Mouse (Mus musculus): ENCODE results near the gene Slc36a1.

Slc36a1 gene

DNA sequence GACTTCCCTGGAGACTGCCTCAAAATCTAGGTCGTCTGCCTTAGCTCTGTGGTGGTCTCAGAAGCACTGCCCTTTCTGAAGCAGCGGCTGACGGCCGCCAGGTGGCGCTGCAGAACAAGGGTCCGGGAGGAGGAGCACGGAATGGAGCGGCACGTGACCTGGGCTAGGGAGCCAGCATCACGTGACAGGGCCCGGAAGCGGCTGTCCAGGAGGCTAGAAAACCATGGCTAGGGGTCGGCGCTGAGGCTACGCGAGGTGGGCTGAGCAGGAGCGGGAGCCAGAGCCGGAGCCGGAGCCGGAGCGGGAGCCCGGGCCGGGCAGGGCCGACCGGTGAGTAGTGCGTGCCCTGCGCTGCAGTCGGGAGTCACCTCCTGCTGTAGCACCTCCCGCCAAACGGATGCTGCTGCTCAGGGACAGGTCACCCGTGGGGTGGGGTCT, at the start of gene Slc36a1:
TSS of gene Slc36a1 (plus strand) at position 192 of the 438 bp plus-strand sequence.
- in situ Hi-C loops (cut with MboI): no loop called here

DNA sequence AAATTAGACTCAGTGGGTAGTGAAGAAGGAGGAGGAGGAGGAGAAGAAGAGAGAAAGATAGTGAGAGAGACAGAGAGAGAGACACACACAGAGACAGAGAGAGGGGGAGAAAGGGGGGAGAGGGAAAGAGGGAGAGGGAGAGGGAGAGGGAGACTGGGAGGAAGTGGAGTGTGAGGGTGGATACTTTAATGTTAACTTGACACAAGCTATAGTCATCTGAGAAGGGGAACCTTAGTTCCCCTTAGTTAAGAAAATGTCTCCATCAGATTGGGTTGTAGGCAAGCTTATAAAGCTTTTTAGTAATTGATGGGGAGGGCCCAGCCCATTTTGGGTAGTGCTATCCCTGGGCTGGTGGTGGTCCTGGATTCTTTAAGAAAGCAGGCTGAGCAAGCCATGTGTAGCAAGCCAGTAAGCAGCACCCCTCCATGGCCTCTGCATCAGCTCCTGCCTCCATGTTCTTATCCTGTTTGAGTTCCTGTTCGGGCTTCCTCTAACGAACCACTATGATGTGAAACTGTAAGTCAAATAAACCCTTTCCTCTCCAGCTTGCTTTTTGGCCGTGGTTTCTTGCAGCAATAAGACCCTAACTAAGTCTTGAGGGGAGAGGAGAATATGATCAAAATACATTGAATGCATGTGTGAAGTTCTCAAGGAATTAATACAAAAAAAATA, 49.6 kb upstream of the Slc36a1 start:
- in situ Hi-C loops (cut with MboI): loop anchor here (5.0 kb wide), 1 partner anchor 112 kb away; no protein-coding TSS in a partner anchor

DNA sequence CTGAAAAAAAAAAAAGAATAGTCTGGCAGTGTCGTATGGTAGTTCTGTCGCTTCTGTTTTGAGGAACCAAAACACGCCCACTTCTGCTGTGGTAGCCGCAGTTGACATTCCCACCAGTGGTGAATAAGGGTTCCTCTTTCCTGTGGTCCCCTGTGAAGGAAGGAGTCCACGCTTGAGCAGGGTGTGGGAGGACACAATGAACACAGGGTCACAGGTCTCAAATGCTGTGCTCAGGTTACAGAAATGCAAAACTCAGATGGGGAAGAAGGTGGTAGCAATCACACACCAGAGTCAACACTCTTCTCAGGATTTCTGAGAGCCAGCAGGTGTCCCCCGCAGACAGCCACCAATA, 49.1 kb upstream of the Slc36a1 start:
- in situ Hi-C loops (cut with MboI): loop anchor here (5.0 kb wide), 1 partner anchor 113 kb away; no protein-coding TSS in a partner anchor

DNA sequence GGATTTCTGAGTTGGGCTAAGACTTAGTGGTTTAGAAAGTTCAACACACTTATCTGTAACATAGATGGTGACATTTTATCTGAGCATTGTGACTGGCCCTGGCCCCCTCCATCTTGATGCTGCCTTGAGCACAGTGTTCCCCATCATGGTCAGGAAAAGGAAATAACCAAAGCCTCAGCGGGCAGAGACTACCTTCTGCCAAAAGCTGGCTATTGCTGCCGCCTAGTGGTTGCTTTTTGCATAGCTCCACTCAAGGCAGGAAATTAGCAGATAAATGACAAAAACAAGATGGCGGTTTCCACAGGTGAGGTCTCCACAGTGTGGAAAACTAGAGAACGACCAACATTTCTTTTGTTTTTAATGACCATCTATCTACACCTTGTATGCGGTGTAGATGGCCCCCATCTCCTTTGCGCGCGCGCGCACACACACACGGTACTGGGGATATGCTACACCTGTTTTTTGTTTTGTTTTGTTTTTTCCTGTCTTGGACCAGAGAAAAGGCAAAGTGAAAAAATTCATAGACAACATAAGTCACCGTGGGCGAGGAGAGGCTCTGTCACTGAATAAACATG, 45.3 kb upstream of the Slc36a1 start:
- in situ Hi-C loops (cut with MboI): loop anchor here (5.0 kb wide), 1 partner anchor 117 kb away; no protein-coding TSS in a partner anchor

DNA sequence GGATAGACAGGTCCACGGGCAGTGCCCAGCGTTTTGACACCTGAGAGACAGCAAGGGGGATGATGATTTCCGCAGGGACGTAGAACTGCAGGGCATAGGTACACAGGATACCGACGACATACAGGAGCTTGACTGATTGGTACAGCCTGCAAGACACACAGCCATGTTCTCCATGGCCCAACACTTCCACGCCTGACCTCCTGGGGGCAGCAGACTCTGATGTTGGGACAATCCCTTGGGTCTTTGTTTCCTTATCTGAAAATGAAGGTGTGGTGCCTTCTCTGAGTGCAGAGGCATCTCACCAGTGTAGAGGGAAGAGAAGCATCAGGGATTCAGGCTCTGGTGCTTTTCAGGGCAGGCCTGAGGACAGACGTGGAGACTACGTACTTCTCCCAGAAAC, 41.5 kb upstream of the Slc36a1 start:
- in situ Hi-C loops (cut with MboI): no loop called here

DNA sequence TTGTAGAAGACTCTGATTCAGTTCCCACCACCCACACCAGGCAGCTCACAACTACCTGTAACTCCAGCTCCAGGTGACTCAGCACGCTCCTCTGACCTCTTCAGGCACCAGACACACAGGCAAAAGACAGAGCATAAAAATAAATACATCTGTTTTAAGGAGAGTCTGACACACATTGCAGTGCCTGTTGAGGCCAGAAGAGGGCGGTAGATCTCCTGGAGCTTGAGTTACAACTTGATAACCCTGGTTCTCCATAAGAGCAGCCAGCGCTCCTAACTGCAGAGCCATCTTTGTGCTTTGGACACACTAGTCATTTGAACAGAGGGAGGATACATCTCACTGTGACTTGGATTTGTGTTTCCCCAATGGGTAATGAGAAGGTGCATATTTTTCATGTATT, 39.4 kb upstream of the Slc36a1 start:
- in situ Hi-C loops (cut with MboI): no loop called here

DNA sequence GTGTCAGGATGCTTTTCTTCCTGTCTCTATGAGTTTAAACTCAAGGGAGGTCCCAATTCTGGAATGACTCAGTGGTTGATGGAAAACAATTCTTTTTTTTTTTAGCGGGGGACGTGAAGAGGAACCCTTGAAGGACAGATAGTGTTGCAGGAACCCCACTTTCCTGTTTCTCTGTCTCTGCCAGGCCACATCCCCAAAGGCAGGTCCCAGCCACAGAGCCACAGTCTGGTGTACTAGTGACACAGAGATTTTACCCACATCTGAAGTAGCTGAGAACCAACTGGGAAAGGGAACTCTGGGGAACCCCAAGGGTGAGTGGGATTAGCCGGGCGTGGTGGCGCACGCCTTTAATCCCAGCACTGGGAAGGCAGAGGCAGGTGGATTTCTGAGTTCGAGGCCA, 38.4 kb upstream of the Slc36a1 start:
- in situ Hi-C loops (cut with MboI): no loop called here

DNA sequence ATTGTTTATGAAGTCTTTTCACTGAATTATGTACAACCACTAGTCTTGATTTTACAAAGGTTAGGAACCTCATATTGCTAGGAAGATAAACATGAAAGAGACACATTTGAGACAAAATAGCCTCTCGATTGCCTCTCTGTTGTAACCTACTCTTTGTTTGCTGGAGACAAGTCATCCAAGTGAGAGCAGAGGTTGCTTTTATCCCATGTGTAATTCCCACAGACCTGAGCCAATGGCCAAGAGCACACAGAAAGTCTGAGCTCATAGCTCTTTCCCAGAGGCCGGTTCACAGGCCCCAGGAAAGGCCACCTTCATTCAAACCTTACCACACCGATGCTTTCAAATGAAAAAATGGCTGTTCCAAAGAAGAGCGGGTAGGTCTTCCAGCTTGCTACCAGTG, 35.6 kb upstream of the Slc36a1 start:
- in situ Hi-C loops (cut with MboI): no loop called here

DNA sequence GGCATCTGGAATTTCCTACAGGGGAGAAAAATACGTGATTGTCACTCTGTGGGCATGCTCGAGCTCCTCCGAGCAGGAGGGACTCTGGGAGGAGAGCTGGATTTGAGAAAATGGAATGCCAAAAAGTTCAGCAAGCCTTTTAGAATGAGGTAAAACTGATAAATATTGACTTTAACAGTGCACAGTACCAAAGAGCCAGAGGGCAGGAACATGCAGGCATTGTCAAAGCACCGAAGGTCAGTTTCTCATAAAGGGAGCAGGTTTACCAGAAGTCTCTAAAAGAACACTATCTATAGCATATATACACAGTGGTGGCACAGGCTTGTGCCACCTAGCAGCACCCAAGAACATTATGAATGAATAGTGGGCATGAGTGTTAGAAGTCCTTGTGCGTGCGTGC, 35.2 kb upstream of the Slc36a1 start:
- in situ Hi-C loops (cut with MboI): no loop called here

DNA sequence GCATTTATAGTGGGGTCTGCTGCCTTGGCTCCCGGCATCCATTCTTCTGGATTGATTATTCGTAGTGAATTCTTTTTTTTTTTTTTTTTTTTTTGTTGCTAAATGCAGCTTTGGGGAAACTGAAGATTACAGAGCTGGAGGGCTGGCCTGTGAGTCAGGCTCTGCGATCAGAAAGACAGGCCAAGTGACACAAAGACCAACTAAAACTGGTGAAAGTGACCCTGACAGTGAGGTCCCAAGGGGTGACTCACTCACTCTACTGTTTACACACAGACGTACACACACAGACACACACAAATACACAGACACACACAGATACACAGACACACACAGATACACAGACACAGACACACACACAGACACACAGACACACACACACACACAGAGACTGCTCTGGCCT, 33.6 kb upstream of the Slc36a1 start:
- in situ Hi-C loops (cut with MboI): no loop called here

DNA sequence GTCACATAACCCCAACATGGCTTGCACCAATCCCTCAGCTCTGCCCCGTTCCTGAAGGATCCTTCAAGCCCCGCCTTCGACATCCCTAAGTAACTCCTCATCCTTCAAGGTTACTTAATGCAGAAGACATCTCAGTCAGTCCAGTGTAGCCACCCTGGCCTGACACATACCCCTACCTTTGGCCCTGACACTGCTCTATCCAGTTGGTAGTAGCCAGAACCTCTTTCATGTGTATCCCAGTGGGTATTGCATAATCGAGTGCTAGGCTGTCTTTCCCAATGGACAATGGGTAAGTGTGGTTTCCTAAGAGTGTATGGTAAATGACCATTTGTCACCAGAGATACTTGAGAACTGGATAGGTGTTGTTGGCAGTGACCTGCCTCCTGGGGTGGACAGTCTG, 25.3 kb upstream of the Slc36a1 start:
- in situ Hi-C loops (cut with MboI): no loop called here

DNA sequence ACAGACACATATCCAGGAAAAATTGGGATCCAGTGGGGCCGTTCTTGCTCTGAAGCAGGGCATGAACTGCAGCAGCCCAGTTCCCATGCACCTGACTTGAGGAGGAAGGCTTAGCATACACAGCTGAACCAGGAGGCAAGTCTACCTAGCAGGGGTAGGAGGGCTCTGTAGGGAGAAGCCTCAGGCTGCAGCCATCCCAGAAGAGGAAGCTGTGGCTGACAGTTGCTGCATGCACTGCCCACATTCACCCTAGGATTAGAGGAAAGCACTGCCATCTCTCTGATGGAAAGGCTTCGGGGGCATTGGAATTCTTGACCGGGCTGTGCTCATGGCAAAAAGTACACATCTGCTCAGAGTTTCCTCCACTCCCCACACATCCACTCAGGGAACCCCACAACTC, 24.3 kb upstream of the Slc36a1 start:
- in situ Hi-C loops (cut with MboI): no loop called here

DNA sequence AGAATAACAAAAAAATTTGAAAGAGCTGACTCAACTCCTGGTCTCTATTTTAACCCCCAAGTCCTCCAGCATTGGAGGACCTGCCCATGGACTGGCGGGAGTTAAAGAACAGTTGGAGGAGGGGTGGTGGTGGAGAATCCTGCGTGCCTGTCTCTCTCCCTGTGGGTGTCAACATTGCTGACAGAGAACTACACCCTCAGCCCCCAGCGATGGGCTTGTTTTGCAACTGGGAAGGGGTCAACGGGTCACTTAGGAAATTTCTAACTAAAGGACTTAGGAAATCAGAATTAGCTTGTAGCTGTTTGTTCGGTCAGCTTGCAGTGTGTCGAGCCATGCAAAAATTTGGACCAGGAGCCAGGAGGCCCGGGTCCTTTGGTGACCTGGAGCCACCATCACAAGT, 21.0 kb upstream of the Slc36a1 start:
- in situ Hi-C loops (cut with MboI): no loop called here

DNA sequence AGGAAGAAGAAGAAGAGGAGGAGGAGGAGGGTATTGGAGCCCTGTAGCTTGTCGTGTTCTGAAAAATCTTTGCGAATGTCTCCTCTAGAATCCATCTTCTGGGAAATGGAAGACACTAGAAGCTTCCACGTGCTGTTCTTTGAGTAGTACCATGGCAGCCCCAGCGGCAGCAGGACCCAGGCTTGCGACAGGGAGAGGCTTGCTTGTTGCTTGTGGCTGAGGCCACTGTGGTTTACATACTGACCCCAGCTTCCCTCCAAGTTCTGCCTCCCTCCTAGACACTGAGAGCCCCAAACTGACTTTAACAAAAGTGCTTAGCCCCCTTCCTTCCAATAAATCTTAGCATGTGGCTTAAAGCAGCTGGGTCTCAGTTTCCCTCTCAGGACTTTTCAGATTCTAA, 19.9 kb upstream of the Slc36a1 start:
- in situ Hi-C loops (cut with MboI): no loop called here

DNA sequence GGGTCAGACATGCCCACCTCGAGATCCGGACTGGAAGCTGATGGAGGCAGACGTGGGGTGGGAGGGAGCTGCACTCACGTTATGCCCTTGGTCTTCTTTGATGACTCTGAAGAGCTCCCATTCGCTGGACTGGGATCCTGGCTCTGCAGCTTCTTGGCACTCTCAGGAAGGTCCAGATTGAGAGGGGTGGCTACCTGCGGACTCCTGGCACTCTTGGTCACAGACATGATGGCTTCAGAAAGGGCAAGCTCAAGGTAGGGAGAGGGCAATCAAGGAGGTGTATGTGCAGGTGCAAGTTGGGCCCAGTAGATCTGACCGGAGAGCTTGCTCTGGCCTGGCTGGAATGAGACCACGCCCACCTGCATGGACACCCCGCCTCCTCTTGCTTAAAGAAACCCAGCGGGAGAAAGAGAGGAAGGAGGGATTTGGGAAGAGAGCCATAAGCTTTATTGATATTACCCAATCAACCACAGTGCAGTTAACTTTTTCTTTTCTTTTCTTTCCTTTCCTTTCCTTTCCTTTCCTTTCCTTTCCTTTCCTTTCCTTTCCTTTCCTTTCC, 19.3 kb upstream of the Slc36a1 start, which contains the start of gene Slc36a2:
TSS of gene Slc36a2 (minus strand) at position 345 of the 559 bp plus-strand sequence.
- in situ Hi-C loops (cut with MboI): no loop called here

DNA sequence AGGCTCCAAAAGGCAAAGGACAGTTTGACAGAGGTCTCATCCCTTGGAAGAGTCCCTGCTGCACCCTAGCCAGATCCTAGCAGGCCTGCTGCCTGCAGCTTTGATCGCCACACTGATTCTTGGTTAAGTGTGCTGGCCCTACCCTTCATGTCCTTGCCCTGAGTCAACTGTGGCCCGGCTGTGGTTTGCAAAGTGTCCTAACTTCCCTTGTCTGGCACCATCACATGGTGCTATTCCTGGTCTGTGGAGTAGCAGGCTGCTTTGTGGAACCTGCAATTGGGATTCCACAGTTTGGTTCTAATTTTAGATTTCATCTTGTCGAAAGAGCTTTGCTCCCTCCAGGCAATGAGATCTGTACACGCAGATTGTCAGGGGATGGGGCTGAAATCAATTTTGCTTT, 16.9 kb upstream of the Slc36a1 start:
- in situ Hi-C loops (cut with MboI): no loop called here

DNA sequence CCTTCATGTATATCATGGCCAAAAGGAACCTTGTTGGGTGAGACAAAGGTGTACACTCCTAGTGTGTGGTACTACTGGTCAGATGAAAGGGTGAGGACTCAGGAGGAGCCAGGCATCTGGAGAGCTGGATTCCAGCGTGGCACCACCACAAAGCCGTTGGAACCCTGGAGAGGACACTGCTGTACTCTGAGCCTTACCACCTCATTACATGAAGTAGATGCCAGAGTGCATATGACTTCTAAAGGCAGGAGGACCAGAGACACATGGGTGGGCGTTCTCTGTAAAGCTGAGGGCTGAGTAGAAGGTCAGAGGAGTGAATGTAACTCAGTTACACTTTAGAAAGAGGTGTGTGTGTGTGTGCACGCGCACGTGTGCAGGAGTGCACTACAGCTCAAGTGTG, 16.4 kb upstream of the Slc36a1 start:
- in situ Hi-C loops (cut with MboI): no loop called here

DNA sequence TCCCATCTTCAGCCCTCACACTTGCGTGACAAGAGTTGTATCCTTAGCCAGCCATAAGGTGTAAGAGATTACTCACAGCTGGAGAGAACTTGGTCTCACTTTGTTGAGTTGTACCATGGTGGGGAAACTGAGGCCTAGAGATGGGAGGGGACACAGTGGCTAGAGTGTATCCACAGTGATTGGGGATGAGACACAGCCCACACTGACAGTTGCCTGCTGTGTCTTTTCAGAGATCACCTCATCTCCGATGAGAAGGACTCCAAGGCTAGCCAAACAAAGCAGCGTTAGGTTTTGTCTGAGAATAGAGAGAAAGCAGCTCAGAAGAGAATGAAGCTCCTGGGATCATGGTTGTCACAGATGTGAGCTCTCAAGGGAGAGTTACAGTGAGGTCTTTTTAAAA, 13.9 kb upstream of the Slc36a1 start:
- in situ Hi-C loops (cut with MboI): no loop called here

DNA sequence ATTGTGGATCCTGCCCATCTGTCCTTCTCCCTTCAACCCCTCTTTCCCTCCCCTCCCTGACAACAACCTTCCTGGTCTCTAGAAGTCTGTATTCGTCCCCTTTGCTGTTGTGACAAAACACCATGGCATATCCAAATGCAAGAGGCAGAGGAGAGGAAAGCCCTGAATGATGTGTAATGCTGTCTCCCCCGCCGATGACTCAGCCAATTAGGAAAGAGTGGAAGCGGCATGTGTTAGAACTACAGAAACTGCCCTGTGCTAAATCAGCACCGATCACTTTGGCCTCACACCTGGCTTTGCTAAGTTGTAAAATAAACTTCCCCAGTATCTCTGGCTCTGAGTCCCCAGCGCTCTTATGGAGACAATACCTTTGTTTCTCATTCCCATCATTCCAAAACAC, 7.1 kb upstream of the Slc36a1 start:
- in situ Hi-C loops (cut with MboI): no loop called here

DNA sequence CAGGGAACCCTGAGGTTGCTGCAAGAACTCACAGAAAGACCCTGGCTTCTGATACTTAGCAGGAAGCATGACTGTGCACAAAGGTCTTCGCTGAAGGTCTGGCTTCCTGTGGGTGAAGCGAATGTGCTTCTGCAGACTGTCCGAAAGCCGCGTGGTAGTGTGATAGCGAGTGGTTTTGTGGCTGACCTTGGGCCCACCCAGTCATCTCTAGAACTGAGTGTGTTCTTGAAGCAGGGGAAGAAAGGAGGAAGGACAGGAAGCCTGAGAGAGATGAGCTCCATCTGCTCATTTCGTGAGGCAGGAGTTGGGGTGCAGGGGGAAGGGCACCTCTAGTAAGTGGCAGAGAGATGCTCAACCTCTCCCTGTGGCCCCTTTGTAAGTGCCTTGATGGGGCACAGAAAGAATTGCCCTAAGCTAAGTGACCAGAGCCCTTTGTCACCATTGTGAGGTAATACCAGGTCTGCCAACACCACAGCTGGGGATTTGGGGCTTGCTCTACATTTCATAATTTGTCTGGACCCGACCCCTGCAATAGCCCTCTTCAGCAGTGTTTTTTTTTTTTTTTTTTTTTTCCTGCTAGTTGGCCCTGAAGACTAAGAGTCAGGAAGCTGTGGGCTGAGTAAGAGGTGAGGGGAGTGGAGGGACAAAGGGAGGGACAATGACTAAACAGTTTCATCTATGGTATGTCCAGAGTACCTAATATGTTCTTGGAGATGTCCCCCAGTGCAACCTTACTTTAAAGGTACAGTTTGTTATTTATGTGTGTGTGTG, 6.2 kb upstream of the Slc36a1 start:
- in situ Hi-C loops (cut with MboI): no loop called here

DNA sequence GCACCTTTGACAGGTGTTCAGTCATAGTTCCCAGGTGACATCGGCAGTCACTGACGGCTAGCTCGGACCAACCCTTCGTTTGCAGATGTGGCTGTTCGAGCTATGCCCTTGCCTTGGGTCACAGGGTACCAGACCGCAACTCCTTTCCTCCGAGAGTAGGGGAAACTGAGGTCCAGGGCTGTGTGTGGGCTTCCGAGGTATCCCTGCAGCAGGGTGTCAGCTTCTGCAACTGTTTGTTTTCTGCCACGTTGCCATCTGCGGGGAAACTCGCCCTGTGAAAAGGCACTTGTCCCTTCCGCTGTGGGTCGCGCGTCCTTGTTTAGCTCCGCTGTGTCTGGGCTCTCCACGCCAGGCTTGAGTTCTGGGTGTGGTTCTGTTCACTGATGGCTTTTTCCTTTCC, 452 bp downstream of the Slc36a1 start:
- in situ Hi-C loops (cut with MboI): no loop called here

DNA sequence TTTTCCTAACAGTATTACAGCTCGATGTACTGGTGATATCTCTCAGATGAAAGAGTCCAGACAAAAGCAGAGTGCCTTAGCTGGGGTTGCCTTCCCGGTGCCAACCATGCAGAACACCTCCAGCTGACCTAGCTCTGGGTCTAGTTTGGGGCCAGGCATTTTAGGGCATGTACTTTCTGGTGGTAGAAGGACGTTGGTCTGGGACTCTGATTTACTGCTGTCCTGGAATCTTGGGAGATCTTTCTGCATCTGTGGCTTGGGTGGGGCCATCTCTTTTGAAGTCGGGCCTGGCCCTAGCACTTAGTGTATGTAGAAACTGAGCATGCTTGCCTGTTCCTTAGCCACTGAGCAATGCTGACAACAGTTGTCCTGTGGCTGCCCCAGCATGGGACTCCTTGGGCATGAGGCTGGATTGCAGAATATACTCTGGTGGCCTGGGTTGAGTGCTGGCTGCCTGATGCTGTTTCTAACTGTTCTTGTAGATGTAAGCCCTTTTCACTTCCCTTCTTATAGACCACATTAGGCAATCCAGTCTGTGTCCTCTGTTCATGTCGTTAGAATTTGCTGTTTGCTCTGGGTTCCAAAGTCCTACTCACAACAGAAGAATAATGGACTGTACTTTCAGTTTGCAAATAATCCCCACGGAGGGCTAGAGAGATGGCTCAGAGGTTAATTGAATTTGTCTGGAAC, 4.0 kb downstream of the Slc36a1 start:
- in situ Hi-C loops (cut with MboI): no loop called here
